Mouse (Mus musculus) kidney, adult 2 months (tissue): Measurements from ENCODE around the gene Endov. TPM values are rescaled to one million over a fixed set of nuclear protein-coding genes. Genes with fewer than 3 reads are reported as not detected.

Source experiments
- DNase-seq: peaks from one replicate; pipeline ENCODE4 v3.0.0; 2021
- H3K27ac ChIP-seq: fragments of 200-500 bp; 2 replicates; pipeline ENCODE4 v1.5.1; 2012; ENCODE audit warnings: low read depth, low read length, control low read depth, inconsistent platforms; ENCODE audit not compliant: insufficient read depth
- H3K27me3 ChIP-seq: fragments of 200-500 bp; replicated peaks from 2 replicates; pipeline ENCODE4 v1.6.1; 2012; ENCODE audit warnings: mild to moderate bottlenecking, moderate library complexity, low read length, inconsistent platforms; ENCODE audit not compliant: control insufficient read depth, insufficient read depth
- H3K36me3 ChIP-seq: fragments of 200-500 bp; 2 replicates; pipeline ENCODE4 v1.6.1; 2012; ENCODE audit warnings: mild to moderate bottlenecking, moderate library complexity, low read length, inconsistent platforms; ENCODE audit not compliant: control insufficient read depth, insufficient read depth
- H3K4me1 ChIP-seq: fragments of 200-500 bp; 2 replicates; pipeline ENCODE4 v1.6.1; 2011; ENCODE audit warnings: low read length; ENCODE audit not compliant: control insufficient read depth, insufficient read depth
- H3K4me3 ChIP-seq: fragments of 200-500 bp; 2 replicates; pipeline ENCODE4 v1.5.1; 2011; ENCODE audit warnings: mild to moderate bottlenecking, low read depth, low read length, control low read depth; ENCODE audit not compliant: insufficient read depth
- CTCF ChIP-seq: fragments of 200-500 bp; conservative IDR thresholded peaks from 2 replicates; pipeline ENCODE4 v1.5.1; 2011; ENCODE audit warnings: low read depth, mild to moderate bottlenecking, control low read depth, low read length, moderate library complexity, mixed read lengths; ENCODE audit not compliant: insufficient read depth, insufficient read length
- POLR2A ChIP-seq: fragments of 200-500 bp; IDR thresholded peaks from one replicate; pipeline ENCODE4 v1.6.1; 2011; ENCODE audit warnings: low read depth, low read length, control low read depth
- WGBS: fragments of 180-500 bp; shearing (Covaris S2); methylation state at CpG from one replicate; pipeline ENCODE4 v1.1.7; 2018; 5-methylcytosine and 5-hydroxymethylcytosine counted together
- polyA plus RNA-seq: library from polyadenylated mRNA; depleted of rRNA; stranded (reverse); fragments of >200 nt; gene quantifications from 2 replicates; pipeline ENCODE4 v1.2.3, GENCODE M21; 2012

Gene Endov
- polyA plus RNA-seq, 1 experiment: 14.1 TPM

- H3K27ac ChIP-seq: no peak overlapping the region
- no peaks in the 10 kb centered on the region for H3K36me3 ChIP-seq
- H3K4me1 ChIP-seq: no peaks in the 10 kb centered on the region
- 77% methylated on average over 14 of the region's 14 CpGs for WGBS
- H3K4me3 ChIP-seq: no peak overlapping the region
- TF ChIP-seq CTCF (no peak), POLR2A (no peak)
- DNase-seq: no peak
- H3K27me3 ChIP-seq: no peaks in the 10 kb centered on the region
Measured at GRCm38 (mm10) chr11:119526068-119526966, 35.2 kb downstream of the Endov start.

DNA sequence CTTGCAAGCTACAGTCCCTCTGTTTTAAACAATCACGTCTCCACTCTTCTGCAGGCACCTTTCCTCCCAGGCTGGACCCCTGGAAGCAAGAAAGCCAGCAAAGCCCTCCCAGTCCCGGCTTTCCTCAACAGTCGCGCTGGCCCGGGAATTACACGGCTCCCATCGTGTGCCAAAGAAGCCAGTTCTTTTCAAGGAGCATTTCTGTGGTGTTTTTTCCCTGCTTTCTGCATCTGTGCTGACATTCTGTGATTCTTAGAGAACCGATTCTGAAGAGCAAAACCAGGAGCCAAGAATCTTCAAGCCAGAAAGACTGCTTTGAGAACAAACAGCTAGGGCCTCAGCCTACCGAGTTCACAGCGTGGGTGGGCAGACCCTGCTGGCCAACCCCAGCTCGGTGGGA lies 37.8 kb downstream of the Endov start:
- no peak for DNase-seq
- Histone ChIP-seq H3K4me1 (no peaks in the 10 kb centered on the region), H3K27ac (no peak overlapping the region), H3K36me3 (no peaks in the 10 kb centered on the region), H3K4me3 (no peak overlapping the region), H3K27me3 (no peaks in the 10 kb centered on the region)
- WGBS: 68% methylated on average over 11 of the region's 11 CpGs
- TF ChIP-seq CTCF: no peak
- TF ChIP-seq POLR2A: no peak

GRCm38 (mm10) chr11:119532460-119532859 lies 41.3 kb downstream of the Endov start:
- Histone ChIP-seq H3K4me3 (no peak overlapping the region), H3K4me1 (no peaks in the 10 kb centered on the region), H3K36me3 (no peaks in the 10 kb centered on the region), H3K27ac (no peak overlapping the region), H3K27me3 (no peaks in the 10 kb centered on the region)
- WGBS: 70% methylated on average over 8 of the region's 8 CpGs
- no peak for DNase-seq
- TF ChIP-seq POLR2A (no peak), CTCF (no peak)

GRCm38 (mm10) chr11:119533745-119534144 lies 42.6 kb downstream of the Endov start:
- H3K4me1 ChIP-seq: no peaks in the 10 kb centered on the region
- DNase-seq: no peak
- H3K27ac ChIP-seq: no peak overlapping the region
- H3K27me3 ChIP-seq: no peaks in the 10 kb centered on the region
- WGBS: 64% methylated on average over 7 of the region's 7 CpGs
- no peaks in the 10 kb centered on the region for H3K36me3 ChIP-seq
- no peak overlapping the region for H3K4me3 ChIP-seq
- no peak for TF ChIP-seq CTCF
- no peak for TF ChIP-seq POLR2A

- H3K4me1 ChIP-seq: no peaks in the 10 kb centered on the region
- H3K27me3 ChIP-seq: no peaks in the 10 kb centered on the region
- 32% methylated on average over 14 of the region's 14 CpGs for WGBS
- TF ChIP-seq CTCF: no peak
- no peak for TF ChIP-seq POLR2A
- H3K4me3 ChIP-seq: no peak overlapping the region
- no peak for DNase-seq
- no peak overlapping the region for H3K27ac ChIP-seq
- no peaks in the 10 kb centered on the region for H3K36me3 ChIP-seq
Measured at GRCm38 (mm10) chr11:119539944-119540343, 48.8 kb downstream of the Endov start.

DNA sequence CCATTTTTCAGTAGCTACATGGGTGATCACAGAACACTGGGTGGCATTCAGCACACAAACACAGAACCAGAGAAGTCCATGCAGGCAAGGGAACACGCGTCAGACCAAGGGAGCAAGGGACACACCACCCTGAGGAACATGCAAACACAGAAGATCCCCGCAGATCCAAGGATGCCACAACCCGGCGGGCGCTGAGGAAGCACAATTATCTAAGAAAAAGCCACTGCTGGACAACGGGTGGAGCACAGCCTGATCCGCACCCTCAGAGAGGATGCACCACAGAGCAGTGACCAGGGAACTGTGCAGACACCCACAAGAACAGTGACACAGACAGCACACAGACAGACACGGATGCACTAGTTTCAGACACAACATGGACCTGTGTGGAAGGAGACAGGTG lies 49.4 kb downstream of the Endov start:
- WGBS: 76% methylated on average over 9 of the region's 9 CpGs
- TF ChIP-seq POLR2A: no peak
- no peak for TF ChIP-seq CTCF
- H3K4me3 ChIP-seq: no peak overlapping the region
- H3K36me3 ChIP-seq: no peaks in the 10 kb centered on the region
- no peak overlapping the region for H3K27ac ChIP-seq
- H3K27me3 ChIP-seq: no peaks in the 10 kb centered on the region
- no peaks in the 10 kb centered on the region for H3K4me1 ChIP-seq
- DNase-seq: no peak

DNA sequence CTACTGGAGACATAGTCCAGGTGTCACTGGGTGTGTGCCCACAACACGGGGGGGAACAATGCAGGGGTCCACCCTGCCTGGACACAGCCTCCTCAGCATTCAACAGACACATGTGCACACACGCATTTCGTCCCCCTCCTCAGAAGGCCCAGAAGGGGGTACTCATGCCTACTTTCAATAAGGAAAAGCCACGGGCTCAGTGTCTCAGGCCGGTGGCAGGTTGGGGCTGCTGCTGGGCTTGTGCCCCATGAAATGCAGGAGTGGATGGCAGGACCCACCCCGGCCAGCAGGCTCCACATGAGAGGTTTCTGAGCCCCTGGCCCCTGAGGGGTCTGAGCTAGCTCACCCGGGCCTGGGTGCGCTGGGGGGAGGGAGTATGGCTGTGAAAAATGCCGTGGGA lies 49.9 kb downstream of the Endov start:
- no peaks in the 10 kb centered on the region for H3K36me3 ChIP-seq
- no peak for TF ChIP-seq POLR2A
- no peak for TF ChIP-seq CTCF
- WGBS: 76% methylated on average over 9 of the region's 9 CpGs
- H3K27me3 ChIP-seq: no peaks in the 10 kb centered on the region
- no peak overlapping the region for H3K27ac ChIP-seq
- no peaks in the 10 kb centered on the region for H3K4me1 ChIP-seq
- no peak overlapping the region for H3K4me3 ChIP-seq
- DNase-seq: no peak
